Mouse (Mus musculus): ENCODE results near the gene Ugt2a3.
"Not testable (repeated sequence)": the region's sequence is repeated elsewhere in the genome, so short reads cannot be mapped to it uniquely, and the experiment has no call there.

The Ugt2a3 gene

GRCm38 (mm10) chr5:87336961-87337697 is at the start of gene Ugt2a3:
TSS of gene Ugt2a3 (minus strand) at chr5:87337195.
- no peak for DNase-seq (ENCODE audit: low spot score in 2 of 2)

- no peak for DNase-seq (ENCODE audit: low spot score in 2 of 2)
These were observed 43.2 kb upstream of the Ugt2a3 start for GRCm38 (mm10) chr5:87380234-87380633.

- no peak for DNase-seq (ENCODE audit: low spot score in 2 of 2)
These were observed 42.8 kb upstream of the Ugt2a3 start for GRCm38 (mm10) chr5:87379825-87380224.

- no peak for DNase-seq (ENCODE audit: low spot score in 2 of 2)
These were observed 38.9 kb upstream of the Ugt2a3 start for GRCm38 (mm10) chr5:87375874-87376383.

GRCm38 (mm10) chr5:87373502-87373863 is 36.5 kb upstream of the Ugt2a3 start:
- DNase-seq (ENCODE audit: low spot score in 2 of 2) = no peak

- not testable (repeated sequence) for DNase-seq (ENCODE audit: low spot score in 2 of 2)
These were observed 36.0 kb upstream of the Ugt2a3 start for GRCm38 (mm10) chr5:87372788-87373501.

GRCm38 (mm10) chr5:87350350-87350749 is 13.4 kb upstream of the Ugt2a3 start:
- DNase-seq (ENCODE audit: low spot score in 2 of 2) = no peak

GRCm38 (mm10) chr5:87349150-87349549 is 12.2 kb upstream of the Ugt2a3 start:
- not testable (repeated sequence) for DNase-seq (ENCODE audit: low spot score in 2 of 2)

- not testable (repeated sequence) for DNase-seq (ENCODE audit: low spot score in 2 of 2)
These were observed 10.6 kb upstream of the Ugt2a3 start for GRCm38 (mm10) chr5:87347479-87348078.

GRCm38 (mm10) chr5:87340461-87340860 is 3.5 kb upstream of the Ugt2a3 start:
- DNase-seq (ENCODE audit: low spot score in 2 of 2) = no peak

- no peak for DNase-seq (ENCODE audit: low spot score in 2 of 2)
These were observed 1.8 kb downstream of the Ugt2a3 start for GRCm38 (mm10) chr5:87335199-87335598.

- no peak for DNase-seq (ENCODE audit: low spot score in 2 of 2)
These were observed 3.4 kb downstream of the Ugt2a3 start for GRCm38 (mm10) chr5:87333584-87333983.

GRCm38 (mm10) chr5:87311392-87311791 is 25.6 kb downstream of the Ugt2a3 start:
- DNase-seq (ENCODE audit: low spot score in 2 of 2) = no peak

- not testable (repeated sequence) for DNase-seq (ENCODE audit: low spot score in 2 of 2)
These were observed 50.8 kb downstream of the Ugt2a3 start for GRCm38 (mm10) chr5:87286180-87286579.

- DNase-seq (ENCODE audit: low spot score in 2 of 2) = not testable (repeated sequence)
These were observed 61.0 kb downstream of the Ugt2a3 start for GRCm38 (mm10) chr5:87275986-87276385.

- DNase-seq (ENCODE audit: low spot score in 2 of 2) = no peak
These were observed 61.4 kb downstream of the Ugt2a3 start for GRCm38 (mm10) chr5:87275581-87275980.

Measured in spleen, postnatal 4 days (tissue).